Mouse (Mus musculus) erythroblast, embryonic 14.5 days (primary cell): ENCODE results near the gene Ccdc80.

Experiments used
- GATA1 ChIP-seq: IDR thresholded peaks from 2 replicates; pipeline ENCODE4 v1.6.1; 2012; ENCODE audit warnings: low read length, inconsistent platforms, mixed read lengths
- TAL1 ChIP-seq: IDR thresholded peaks from 3 replicates; pipeline ENCODE4 v1.6.1; 2012; ENCODE audit warnings: low read length, inconsistent platforms, mixed read lengths

DNA sequence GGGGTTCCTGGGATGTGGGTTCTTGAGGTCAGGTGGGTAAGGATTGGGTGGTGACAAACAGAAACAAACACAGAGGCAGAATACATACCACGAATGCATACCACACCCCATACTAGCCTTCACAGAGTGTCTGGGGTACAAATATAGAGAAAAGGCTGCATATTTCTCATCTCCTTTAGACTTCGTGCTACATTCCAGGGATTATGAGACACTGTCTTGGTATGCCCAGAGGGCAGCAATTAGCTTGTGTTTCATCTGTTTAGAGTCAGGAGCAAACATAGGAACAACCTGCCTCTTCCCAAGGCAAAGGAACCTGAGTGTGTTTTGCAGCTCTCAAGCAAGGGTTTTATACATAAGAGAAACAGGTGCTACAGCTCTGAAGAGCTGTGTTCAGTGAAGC, 21.8 kb upstream of the Ccdc80 start:
- TF ChIP-seq GATA1 (no peak), TAL1 (no peak)
